Mouse (Mus musculus): ENCODE measurements around the gene Myb. TPM values are rescaled to one million over a fixed set of nuclear protein-coding genes. Genes with fewer than 3 reads are reported as not detected.

The Myb gene
- total and polyA plus RNA-seq, 3 experiments = 133 to 245 (median 155) TPM

- no peak overlapping the region for H3K4me3 ChIP-seq (ENCODE audit: control insufficient read depth in 1 of 2, insufficient read depth in 1 of 2, low read depth in 2 of 2, low read length in 2 of 2)
- no peak for TF ChIP-seq CTCF (IDR thresholded peaks at IDR 0.05 in 2 of 3, conservative IDR thresholded peaks at IDR 0.05 in 1 of 3; ENCODE audit: control insufficient read depth in 1 of 3, insufficient read depth in 1 of 3, low read depth in 2 of 3, low read length in 3 of 3, poor library complexity in 1 of 3, severe bottlenecking in 1 of 3)
- TF ChIP-seq MYC (IDR thresholded peaks at IDR 0.05; ENCODE audit: low read depth, low read length) = no peak
- no peak for TF ChIP-seq SMC3 (IDR thresholded peaks at IDR 0.05; ENCODE audit: low read depth, low read length)
- TF ChIP-seq ZC3H11A (IDR thresholded peaks at IDR 0.05; ENCODE audit: low read depth, low read length) = no peak
- TF ChIP-seq USF2 (IDR thresholded peaks at IDR 0.05; ENCODE audit: borderline replicate concordance in 1 of 2, insufficient read depth in 1 of 2, low read depth in 1 of 2, low read length in 2 of 2) = no peak
- TF ChIP-seq NELFE (IDR thresholded peaks at IDR 0.05; ENCODE audit: low read depth, low read length) = no peak
- no peak for TF ChIP-seq TBP (IDR thresholded peaks at IDR 0.05; ENCODE audit: low read depth, low read length)
- TF ChIP-seq MAFK (IDR thresholded peaks at IDR 0.05; ENCODE audit: borderline replicate concordance, low read depth, low read length) = no peak
- H3K9ac ChIP-seq (ENCODE audit: control insufficient read depth, low read depth, low read length, poor library complexity, severe bottlenecking) = no peak overlapping the region
- H3K9me3 ChIP-seq (replicated peaks; ENCODE audit: insufficient read depth, low read length) = no peaks in the 10 kb centered on the region
- H3K4me1 ChIP-seq (ENCODE audit: control insufficient read depth in 1 of 2, insufficient read depth in 2 of 2, low read length in 2 of 2) = no peaks in the 10 kb centered on the region
- H3K27ac ChIP-seq (ENCODE audit: control insufficient read depth, low read depth, low read length) = no peak overlapping the region
- no peaks in the 10 kb centered on the region for H3K36me3 ChIP-seq (ENCODE audit: control insufficient read depth in 1 of 2, insufficient read depth in 2 of 2, low read length in 2 of 2)
- DNase-seq (ENCODE audit: low read depth, low spot score) = no peak
- no peaks in the 10 kb centered on the region for H3K79me2 ChIP-seq (ENCODE audit: control insufficient read depth, insufficient read depth, low read length, poor library complexity)
- no peaks in the 10 kb centered on the region for H3K27me3 ChIP-seq (ENCODE audit: control insufficient read depth in 1 of 2, insufficient read depth in 2 of 2, low read length in 2 of 2)
Observed at GRCm38 (mm10) chr10:21178281-21178680, 17.5 kb upstream of the Myb start.

DNA sequence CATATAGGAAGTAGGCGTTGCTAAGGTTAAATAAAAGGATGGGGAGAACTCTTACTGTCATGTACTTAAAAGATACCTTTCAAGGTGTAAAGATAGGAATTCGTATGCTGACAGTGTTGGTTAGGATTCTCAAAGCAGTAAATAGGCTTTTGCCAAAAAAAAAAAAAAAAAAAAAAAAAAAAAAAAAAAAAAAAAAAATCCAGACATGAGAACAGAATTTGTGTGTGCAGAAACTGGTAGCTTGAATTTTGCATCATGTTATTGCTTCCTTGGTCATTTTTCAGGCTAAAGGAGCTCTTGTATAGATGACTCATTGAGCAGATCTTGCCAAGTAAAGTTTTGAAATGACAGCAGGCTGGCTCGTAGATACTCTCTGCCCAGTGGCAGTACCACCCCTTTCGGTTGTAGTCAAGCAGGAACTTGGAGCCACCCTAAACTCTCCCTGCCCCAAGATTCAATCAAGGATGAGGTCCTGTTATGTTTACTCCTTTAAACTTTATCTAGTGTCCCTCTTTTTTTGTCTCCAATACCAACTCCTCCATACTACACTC lies 11.9 kb upstream of the Myb start:
- Histone ChIP-seq H3K79me2 (ENCODE audit: control insufficient read depth, insufficient read depth, low read length, poor library complexity) (no peaks in the 10 kb centered on the region), H3K27ac (ENCODE audit: control insufficient read depth, low read depth, low read length) (no peak overlapping the region), H3K9ac (ENCODE audit: control insufficient read depth, low read depth, low read length, poor library complexity, severe bottlenecking) (no peak overlapping the region), H3K4me1 (ENCODE audit: control insufficient read depth in 1 of 2, insufficient read depth in 2 of 2, low read length in 2 of 2) (no peaks in the 10 kb centered on the region), H3K9me3 (replicated peaks; ENCODE audit: insufficient read depth, low read length) (no peaks in the 10 kb centered on the region), H3K27me3 (ENCODE audit: control insufficient read depth in 1 of 2, insufficient read depth in 2 of 2, low read length in 2 of 2) (no peaks in the 10 kb centered on the region), H3K36me3 (ENCODE audit: control insufficient read depth in 1 of 2, insufficient read depth in 2 of 2, low read length in 2 of 2) (no peaks in the 10 kb centered on the region), H3K4me3 (ENCODE audit: control insufficient read depth in 1 of 2, insufficient read depth in 1 of 2, low read depth in 2 of 2, low read length in 2 of 2) (no peak overlapping the region)
- no peak for TF ChIP-seq KAT2A (conservative IDR thresholded peaks at IDR 0.05; ENCODE audit: low read depth, low read length)
- TF ChIP-seq MAFK (IDR thresholded peaks at IDR 0.05; ENCODE audit: borderline replicate concordance, low read depth, low read length) = no peak
- TF ChIP-seq ZNF384 (IDR thresholded peaks at IDR 0.05; ENCODE audit: low read depth, low read length) = peak; percentile 82
- DNase-seq (ENCODE audit: low read depth, low spot score) = peak; percentile 20

GRCm38 (mm10) chr10:21168466-21168865 lies 7.7 kb upstream of the Myb start:
- H3K4me3 ChIP-seq (ENCODE audit: control insufficient read depth in 1 of 2, insufficient read depth in 1 of 2, low read depth in 2 of 2, low read length in 2 of 2) = no peak overlapping the region
- no peak overlapping the region for H3K9ac ChIP-seq (ENCODE audit: control insufficient read depth, low read depth, low read length, poor library complexity, severe bottlenecking)
- no peak for DNase-seq (ENCODE audit: low read depth, low spot score)
- no peaks in the 10 kb centered on the region for H3K36me3 ChIP-seq (ENCODE audit: control insufficient read depth in 1 of 2, insufficient read depth in 2 of 2, low read length in 2 of 2)
- TF ChIP-seq ETS1 (IDR thresholded peaks at IDR 0.05; ENCODE audit: low read depth, low read length) = no peak
- TF ChIP-seq ZNF384 (IDR thresholded peaks at IDR 0.05; ENCODE audit: low read depth, low read length) = no peak
- no peak for TF ChIP-seq UBTF (IDR thresholded peaks at IDR 0.05; ENCODE audit: borderline replicate concordance, insufficient read depth, low read depth, low read length)
- TF ChIP-seq HCFC1 (IDR thresholded peaks at IDR 0.05; ENCODE audit: low read depth, low read length) = no peak
- TF ChIP-seq MAFK (IDR thresholded peaks at IDR 0.05; ENCODE audit: borderline replicate concordance, low read depth, low read length) = no peak
- TF ChIP-seq CTCF (IDR thresholded peaks at IDR 0.05 in 2 of 3, conservative IDR thresholded peaks at IDR 0.05 in 1 of 3; ENCODE audit: control insufficient read depth in 1 of 3, insufficient read depth in 1 of 3, low read depth in 2 of 3, low read length in 3 of 3, poor library complexity in 1 of 3, severe bottlenecking in 1 of 3) = peak in 2 of 3 experiments; percentile 7 to 9; a peak in 1 of 6 replicates
- no peak for TF ChIP-seq NELFE (IDR thresholded peaks at IDR 0.05; ENCODE audit: low read depth, low read length)
- no peak for TF ChIP-seq TAL1 (IDR thresholded peaks at IDR 0.05; ENCODE audit: low read length)
- TF ChIP-seq ZC3H11A (IDR thresholded peaks at IDR 0.05; ENCODE audit: low read depth, low read length) = 0 out of 2 replicates have a peak, but pooled peaks have one; percentile 8
- TF ChIP-seq POLR2A (IDR thresholded peaks at IDR 0.05; ENCODE audit: control insufficient read depth in 1 of 2, insufficient read depth in 1 of 2, low read depth in 1 of 2, low read length in 2 of 2, poor library complexity in 1 of 2) = no peak
- no peaks in the 10 kb centered on the region; a peak in 1 of 4 replicates for H3K4me1 ChIP-seq (ENCODE audit: control insufficient read depth in 1 of 2, insufficient read depth in 2 of 2, low read length in 2 of 2)
- H3K79me2 ChIP-seq (ENCODE audit: control insufficient read depth, insufficient read depth, low read length, poor library complexity) = no peaks in the 10 kb centered on the region
- no peaks in the 10 kb centered on the region for H3K9me3 ChIP-seq (replicated peaks; ENCODE audit: insufficient read depth, low read length)
- no peaks in the 10 kb centered on the region for H3K27me3 ChIP-seq (ENCODE audit: control insufficient read depth in 1 of 2, insufficient read depth in 2 of 2, low read length in 2 of 2)
- H3K27ac ChIP-seq (ENCODE audit: control insufficient read depth, low read depth, low read length) = no peak overlapping the region

All from MEL (cell line).